Mouse (Mus musculus): ENCODE measurements at regions not wholly inside any gene's neighbourhood (a gene's known extent, or its start where the extent isn't known, plus 50 kb on each side); places are given as distances from the start of the nearest gene placed in this dataset.

DNA sequence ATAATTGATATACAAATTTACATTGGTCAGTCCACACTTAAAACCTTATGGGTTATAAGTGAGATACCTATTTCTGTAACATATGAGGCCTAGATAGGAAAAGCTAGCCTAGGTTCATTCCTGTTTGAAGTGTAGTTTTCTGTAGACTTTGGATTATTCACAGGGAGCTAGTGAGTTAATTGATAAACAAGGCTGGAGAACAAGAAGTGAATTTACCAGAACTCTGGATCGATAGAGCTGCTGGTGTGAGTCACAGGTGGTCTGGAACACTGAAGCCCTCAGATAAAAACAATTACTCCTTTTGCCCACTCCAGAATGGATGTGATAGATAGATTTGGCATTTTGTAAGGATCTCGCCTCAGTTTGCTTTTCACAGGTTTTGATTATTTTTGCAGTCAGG lies 62.0 kb upstream of the Rtl1 start:
- no peak for DNase-seq (ENCODE audit: low spot score)

DNA sequence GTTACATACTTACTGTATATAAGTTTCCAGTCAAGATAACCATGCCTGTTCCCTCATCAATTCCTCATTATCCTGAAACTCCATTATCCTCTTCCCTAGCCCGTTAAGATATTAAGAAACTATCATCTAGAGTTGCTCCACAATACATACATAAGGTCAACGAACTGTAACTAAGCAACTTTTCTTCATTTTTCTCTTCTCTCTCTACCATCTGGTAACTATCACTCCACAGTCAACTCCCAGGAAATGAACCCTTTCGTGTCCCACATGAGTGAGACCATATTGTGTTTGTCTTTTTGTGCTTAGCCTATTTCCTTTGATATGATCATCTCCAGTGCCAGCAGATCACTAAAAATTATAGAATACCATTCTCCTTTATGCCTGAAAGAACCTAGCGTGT lies 74.6 kb upstream of the Rtl1 start:
- no peak for DNase-seq (ENCODE audit: low spot score)

DNA sequence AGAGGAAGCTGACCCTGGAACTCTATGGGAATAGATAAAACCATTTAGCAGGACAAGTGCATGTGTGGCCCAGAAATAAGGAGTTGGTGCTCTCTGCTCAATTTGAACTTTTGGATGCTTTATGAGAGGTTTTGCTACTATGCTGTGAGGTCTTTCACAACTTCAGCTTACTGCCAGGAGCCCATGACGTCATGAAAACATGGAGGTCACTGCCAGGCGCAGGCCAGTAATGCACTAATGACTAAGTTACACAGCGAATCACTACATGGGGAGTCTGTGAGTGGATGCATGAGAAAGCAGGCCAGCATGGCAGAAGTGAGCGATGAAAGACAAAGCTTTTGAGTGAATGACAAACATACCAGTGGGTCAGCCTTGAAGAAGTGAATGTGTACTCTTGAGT lies 93.9 kb upstream of the Rtl1 start:
- DNase-seq (ENCODE audit: low spot score) = no peak

GRCm38 (mm10) chr12:109694801-109695430 lies 94.8 kb upstream of the Rtl1 start:
- DNase-seq (ENCODE audit: low spot score) = no peak

- DNase-seq (ENCODE audit: low spot score) = no peak
These were observed 106.7 kb upstream of the Rtl1 start for GRCm38 (mm10) chr12:109706820-109707219.

DNA sequence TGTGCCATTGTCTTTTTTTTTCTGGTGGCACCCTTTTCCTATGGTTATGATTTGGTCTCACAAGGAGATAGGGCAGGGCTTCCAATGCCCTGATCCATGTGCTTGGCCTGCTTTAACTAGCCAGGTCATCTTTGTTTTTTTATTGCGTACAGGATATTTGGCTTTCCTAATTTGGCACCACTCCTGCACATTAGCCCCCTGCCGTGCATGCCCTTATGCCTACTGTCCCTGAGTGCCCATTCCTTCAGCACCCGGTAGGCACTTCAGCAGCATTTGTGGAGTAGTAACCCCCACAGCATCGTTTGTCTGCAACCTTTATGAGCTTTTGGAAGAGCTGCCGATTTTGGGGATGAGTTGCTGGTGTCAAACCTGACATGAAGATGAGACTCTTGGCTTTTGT lies 109.5 kb upstream of the Rtl1 start:
- DNase-seq (ENCODE audit: low spot score) = no peak

GRCm38 (mm10) chr12:109711392-109711791 lies 111.3 kb upstream of the Rtl1 start:
- no peak for DNase-seq (ENCODE audit: low spot score)

- no peak for DNase-seq (ENCODE audit: low spot score)
These were observed 111.8 kb upstream of the Rtl1 start for GRCm38 (mm10) chr12:109711946-109712345.

GRCm38 (mm10) chr12:109712386-109712785 lies 112.3 kb upstream of the Rtl1 start:
- DNase-seq (ENCODE audit: low spot score) = no peak

GRCm38 (mm10) chr12:109713041-109713440 lies 112.9 kb upstream of the Rtl1 start:
- no peak for DNase-seq (ENCODE audit: low spot score)

GRCm38 (mm10) chr12:109714061-109714460 lies 113.9 kb upstream of the Rtl1 start:
- DNase-seq (ENCODE audit: low spot score) = no peak

- DNase-seq (ENCODE audit: low spot score) = no peak
These were observed 116.9 kb upstream of the Rtl1 start for GRCm38 (mm10) chr12:109716991-109717390.

DNA sequence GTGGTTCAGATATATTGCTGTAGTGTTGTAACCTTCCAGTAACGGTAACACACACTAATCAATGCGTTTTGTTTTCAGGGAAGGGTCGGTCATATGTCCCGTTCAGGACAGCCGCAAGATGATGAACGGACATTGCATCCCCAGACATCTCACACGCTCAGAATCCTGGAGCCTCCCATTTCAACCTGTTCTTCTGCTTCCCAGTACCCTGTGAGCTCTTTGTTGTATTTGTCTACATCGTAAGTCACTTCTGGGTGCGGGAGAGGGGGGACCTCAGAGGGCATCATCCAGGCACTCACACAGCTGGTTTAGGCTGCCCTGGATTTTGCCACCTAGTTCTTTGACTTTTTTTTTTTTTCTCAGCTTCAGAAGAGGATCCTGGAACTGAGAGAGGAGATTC lies 117.9 kb upstream of the Rtl1 start:
- no peak for DNase-seq (ENCODE audit: low spot score)

- no peak for DNase-seq (ENCODE audit: low spot score)
These were observed 138.1 kb upstream of the Rtl1 start for GRCm38 (mm10) chr12:109738201-109738600.

DNA sequence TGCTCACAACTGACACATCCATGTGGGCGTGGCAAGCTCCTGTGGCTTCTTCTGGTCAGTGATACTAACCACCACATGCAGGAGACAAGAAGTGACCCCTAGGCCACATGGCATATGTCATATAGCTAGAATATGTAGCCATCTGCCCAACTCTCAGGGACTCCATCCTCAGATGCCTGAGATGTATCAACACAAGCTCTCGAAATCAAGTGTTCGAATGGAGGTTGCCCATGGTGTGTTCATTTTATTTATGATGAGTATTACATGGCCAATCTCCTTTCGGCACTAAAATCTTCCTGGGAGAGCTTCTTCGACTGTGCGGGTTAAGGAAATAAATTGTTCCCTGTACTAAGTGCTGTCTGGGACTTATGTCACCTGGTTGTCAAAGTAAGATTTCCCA lies 138.8 kb upstream of the Rtl1 start:
- DNase-seq (ENCODE audit: low spot score) = no peak

GRCm38 (mm10) chr12:109742486-109742885 lies 142.4 kb upstream of the Rtl1 start:
- no peak for DNase-seq (ENCODE audit: low spot score)

GRCm38 (mm10) chr12:109743036-109743650 lies 143.0 kb upstream of the Rtl1 start:
- no peak for DNase-seq (ENCODE audit: low spot score)

- DNase-seq (ENCODE audit: low spot score) = no peak
These were observed 144.1 kb upstream of the Rtl1 start for GRCm38 (mm10) chr12:109744186-109744585.

DNA sequence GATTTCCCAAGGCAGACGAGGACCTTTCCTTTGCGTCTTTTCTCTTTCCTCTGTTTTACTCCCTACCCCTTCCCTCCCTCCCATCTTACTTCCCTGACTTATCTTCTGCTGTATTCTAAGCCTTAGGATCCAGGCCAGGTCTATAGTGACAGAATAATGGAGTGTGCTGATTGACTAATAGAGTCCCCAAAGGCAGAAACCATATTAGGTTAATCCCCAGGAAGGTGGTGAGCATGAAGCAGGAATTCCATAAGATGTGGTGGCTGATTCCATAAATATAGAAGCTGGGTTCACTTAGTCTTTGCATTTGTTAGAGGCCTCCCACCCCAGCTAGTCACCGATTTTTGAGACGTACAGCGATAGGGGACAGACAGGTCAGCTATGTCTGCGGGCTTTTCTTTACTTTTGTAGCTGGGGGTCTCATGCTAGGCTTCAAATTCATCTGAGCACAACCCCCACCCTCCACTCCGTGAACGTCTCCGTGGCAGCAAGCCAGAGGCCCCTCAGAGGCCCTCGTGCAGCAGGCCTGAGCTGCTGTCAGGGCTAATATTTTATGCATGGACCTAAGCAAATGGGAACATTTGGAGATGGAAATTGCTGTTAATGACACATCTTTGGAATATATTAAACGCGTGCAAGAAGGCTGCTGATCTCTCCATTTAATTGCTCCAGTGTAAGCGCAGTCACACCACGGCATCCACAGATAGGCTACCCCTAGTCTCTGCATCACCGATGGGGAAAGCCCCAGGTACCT lies 145.8 kb upstream of the Rtl1 start:
- DNase-seq (ENCODE audit: low spot score) = no peak

- DNase-seq (ENCODE audit: low spot score) = no peak
These were observed 147.1 kb upstream of the Rtl1 start for GRCm38 (mm10) chr12:109747201-109747600.

GRCm38 (mm10) chr12:109747776-109748175 lies 147.6 kb upstream of the Rtl1 start:
- no peak for DNase-seq (ENCODE audit: low spot score)

GRCm38 (mm10) chr12:109748326-109749059 lies 148.4 kb upstream of the Rtl1 start:
- DNase-seq (ENCODE audit: low spot score) = no peak
